8 mouse cellular contexts compared by ENCODE assay signal in the genomic region with DNA sequence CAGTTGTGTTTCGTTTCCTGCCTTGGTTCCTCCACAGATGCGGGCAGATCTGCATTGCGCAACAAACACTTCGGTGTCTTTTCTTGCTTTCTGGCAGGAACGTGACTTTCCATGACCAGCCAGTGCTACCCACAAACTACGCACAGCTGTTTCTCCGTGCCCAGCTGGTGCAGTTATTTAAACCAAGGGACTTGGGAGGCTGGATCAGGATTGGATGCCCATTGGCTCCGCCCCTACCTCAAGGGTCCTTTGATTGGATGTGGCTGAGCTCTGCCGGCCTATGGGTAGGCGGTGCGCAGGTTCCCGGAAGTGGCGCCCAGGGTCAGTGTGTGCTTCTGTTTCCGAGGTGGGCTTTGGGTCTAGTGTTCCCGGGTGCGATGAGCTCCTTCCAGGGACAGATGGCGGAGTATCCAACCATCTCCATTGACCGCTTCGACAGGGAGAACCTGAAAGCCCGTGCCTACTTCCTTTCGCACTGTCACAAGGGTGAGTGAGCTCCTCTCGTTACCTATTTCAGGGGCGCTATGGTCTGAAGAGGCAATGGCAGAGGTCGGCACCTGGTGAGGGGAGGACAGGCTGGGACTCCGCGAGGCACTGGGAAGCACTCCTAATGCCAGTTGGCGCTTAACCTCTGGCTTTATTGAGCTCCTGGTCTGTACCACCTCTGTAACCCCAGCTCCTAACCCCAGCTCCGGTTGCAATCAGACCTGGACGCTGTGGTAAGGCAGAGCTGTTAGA. TPM values are rescaled to one million over a fixed set of nuclear protein-coding genes. Genes with fewer than 3 reads are reported as not detected.
DNase-seq lines count a peak whose midpoint lies in the region; ATAC-seq lines count a peak whose summit lies in the region.

A gene (plus strand): TSS at position 291 of the 738 bp plus-strand sequence.

- H3K4me3 ChIP-seq in intestine, embryonic 14.5 days (ENCODE audit: low read depth, low read length), result peak within 1 kb of the TSS; percentile 59

- H3K4me2 ChIP-seq in intestine, embryonic 14.5 days (ENCODE audit: low read length), result peak within 1 kb of the TSS; percentile 74

- H3K27ac ChIP-seq in intestine, embryonic 14.5 days (ENCODE audit: low read depth), result no peak within 1 kb of the TSS

- H3K9ac ChIP-seq in intestine, embryonic 14.5 days (ENCODE audit: low read length), result peak within 1 kb of the TSS; percentile 43

- intact Hi-C loops in gastrocnemius, postnatal 14 days (cut with DNase I; ENCODE audit: low total_unique reads), result no loop called here
- intact Hi-C loops in left cerebral cortex, postnatal 14 days (cut with DNase I), result no loop called here

- H3K4me1 ChIP-seq in intestine, embryonic 14.5 days (replicated peaks; ENCODE audit: control insufficient read depth, insufficient read depth, low read length), result no peaks in the 10 kb centered on the region

- H3K9me3 ChIP-seq in intestine, embryonic 14.5 days (ENCODE audit: control insufficient read depth, low read length), result no peaks in the 10 kb centered on the region

- H3K36me3 ChIP-seq in intestine, embryonic 14.5 days (ENCODE audit: control insufficient read depth, insufficient read depth, low read length), result no peaks in the 10 kb centered on the region

- DNase-seq in adrenal gland, adult (ENCODE audit: inconsistent age in 2 of 2, low spot score in 1 of 2), result peak; percentile 92 to 96
- DNase-seq in embryo, embryonic 10.5 days (ENCODE audit: low spot score), result peak; percentile 96
- peak; percentile 88 for DNase-seq in gastrocnemius, postnatal 14 days
- peak; percentile 88 for DNase-seq in intestine, embryonic 14.5 days (ENCODE audit: low spot score)
- DNase-seq in left cerebral cortex, postnatal 14 days (ENCODE audit: low spot score in 2 of 2), result peak; percentile 91 to 96
- peak; percentile 93 for DNase-seq in mesoderm, embryonic 11.5 days (ENCODE audit: low read depth, low spot score)
- DNase-seq in right cerebral cortex, postnatal 36 days (ENCODE audit: low spot score in 2 of 2), result peak; percentile 88 to 94
- peak; percentile 87 for DNase-seq in yolk sac, embryonic 10.5 days (ENCODE audit: low spot score)

- 2% methylated on average over 29 of the region's 29 CpGs for WGBS in intestine, embryonic 14.5 days

- no peaks in the 10 kb centered on the region for H3K27me3 ChIP-seq in intestine, embryonic 14.5 days (replicated peaks; ENCODE audit: control insufficient read depth, insufficient read depth, low read length)

- ATAC-seq in intestine, embryonic 14.5 days (replicated peaks; ENCODE audit: low FRiP score, low TSS enrichment, low read depth), result peak; percentile 97

RNA-seq across cellular contexts. Expression of the gene that starts here (rescaled TPM):
- total RNA-seq in gastrocnemius, postnatal 14 days (2021), result 1 to 10 TPM; 2.0 to 2.2 TPM
- polyA plus RNA-seq in intestine, embryonic 14.5 days (2014; fragmentation: Nextera tagmentation; extraction: Ambion mirVana), result 7.2 and 7.8 TPM in 2 replicates
- total RNA-seq in left cerebral cortex, postnatal 14 days (2021), result 10 to 100 TPM; 10.1 to 10.8 TPM
